ENCODE assay signal across 10 mouse cellular contexts in genomic region chr5:117133446-117134065, GRCm38 (mm10). TPM values are rescaled to one million over a fixed set of nuclear protein-coding genes. Genes with fewer than 3 reads are reported as not detected.
DNase-seq lines count a peak whose midpoint lies in the region; ATAC-seq lines count a peak whose summit lies in the region.
"Had no signal": no experiment of that assay in that cellular context is flagged by ENCODE, and none has a peak within 500 bp of the region (broad histone marks: within the 10 kb centered on the region; RNA-seq: fewer than 3 reads in every experiment).

No protein-coding gene starts in this region.

- H3K4me1 ChIP-seq in hindbrain, embryonic 10.5 days (replicated peaks): peaks cover 24% of the 10 kb centered on the region
- peaks cover 2% of the 10 kb centered on the region; the same call in 1 of the 2 replicates for H3K4me1 ChIP-seq in hindbrain, embryonic 11.5 days (replicated peaks; ENCODE audit: control insufficient read depth, insufficient read depth, low read length)
- H3K4me1 ChIP-seq in intestine, embryonic 15.5 days (replicated peaks): peaks cover 24% of the 10 kb centered on the region
- H3K4me1 ChIP-seq in megakaryocyte, embryonic 14.5 days: peaks cover 70% of the 10 kb centered on the region

- no peaks in the 10 kb centered on the region for H3K27me3 ChIP-seq in hindbrain, embryonic 10.5 days (ENCODE audit: insufficient read depth, poor library complexity, severe bottlenecking)
- H3K27me3 ChIP-seq in hindbrain, embryonic 11.5 days (ENCODE audit: control insufficient read depth, insufficient read depth, low read length): no peaks in the 10 kb centered on the region
- H3K27me3 ChIP-seq in intestine, embryonic 15.5 days (replicated peaks): no peaks in the 10 kb centered on the region
- no peaks in the 10 kb centered on the region for H3K27me3 ChIP-seq in megakaryocyte, embryonic 14.5 days (replicated peaks)
- H3K27me3 ChIP-seq: neural tube, embryonic 15.5 days; Patski had no signal

- 86% methylated on average over 17 of the region's 17 CpGs for WGBS in hindbrain, embryonic 10.5 days
- 86% methylated on average over 17 of the region's 17 CpGs for WGBS in hindbrain, embryonic 11.5 days
- 62% methylated on average over 17 of the region's 17 CpGs for WGBS in intestine, embryonic 15.5 days

- no peaks in the 10 kb centered on the region for H3K9me3 ChIP-seq in hindbrain, embryonic 10.5 days
- no peaks in the 10 kb centered on the region for H3K9me3 ChIP-seq in hindbrain, embryonic 11.5 days (ENCODE audit: control insufficient read depth, low read length)
- no peaks in the 10 kb centered on the region for H3K9me3 ChIP-seq in intestine, embryonic 15.5 days
- no peaks in the 10 kb centered on the region for H3K9me3 ChIP-seq in megakaryocyte, embryonic 14.5 days
- H3K9me3 ChIP-seq: neural tube, embryonic 15.5 days had no signal

- no peak overlapping the region for H3K4me2 ChIP-seq in hindbrain, embryonic 11.5 days (replicated peaks; ENCODE audit: low read depth, low read length)
- H3K4me2 ChIP-seq in intestine, embryonic 15.5 days (replicated peaks): peak overlapping the region; percentile 42
- H3K4me2 ChIP-seq: neural tube, embryonic 15.5 days had no signal

- peak overlapping the region; percentile 3; the same call in 1 of the 2 replicates for H3K27ac ChIP-seq in hindbrain, embryonic 10.5 days
- no peak overlapping the region for H3K27ac ChIP-seq in hindbrain, embryonic 11.5 days (ENCODE audit: low read depth, low read length)
- H3K27ac ChIP-seq in intestine, embryonic 15.5 days: peak overlapping the region; percentile 79
- H3K27ac ChIP-seq: neural tube, embryonic 15.5 days had no signal

- DNase-seq in hindbrain, embryonic 10.5 days (ENCODE audit: low spot score): no peak
- DNase-seq in hindbrain, embryonic 11.5 days (ENCODE audit: low spot score): no peak
- DNase-seq in thymus, postnatal 4 days: peak; percentile 86
- DNase-seq in urinary bladder, postnatal 25 days (ENCODE audit: low spot score): no peak
- no peak for DNase-seq in cerebellum, adult 11-12 months
- DNase-seq in cerebellum, adult 8-10 months: no peak

- H3K4me3 ChIP-seq in hindbrain, embryonic 10.5 days: no peak overlapping the region
- no peak overlapping the region for H3K4me3 ChIP-seq in hindbrain, embryonic 11.5 days (ENCODE audit: low read depth, low read length)
- peak overlapping the region; percentile 3 for H3K4me3 ChIP-seq in intestine, embryonic 15.5 days (replicated peaks)
- H3K4me3 ChIP-seq in megakaryocyte, embryonic 14.5 days (replicated peaks): peak overlapping the region; percentile 96
- H3K4me3 ChIP-seq: neural tube, embryonic 15.5 days had no signal

- no peak for ATAC-seq in hindbrain, embryonic 11.5 days (ENCODE audit: low FRiP score)
- peak; percentile 62 for ATAC-seq in intestine, embryonic 15.5 days

- no peak overlapping the region for H3K9ac ChIP-seq in hindbrain, embryonic 11.5 days (ENCODE audit: low read depth, low read length)
- no peak overlapping the region for H3K9ac ChIP-seq in intestine, embryonic 15.5 days
- H3K9ac ChIP-seq: neural tube, embryonic 15.5 days had no signal

- H3K36me3 ChIP-seq in hindbrain, embryonic 10.5 days: no peaks in the 10 kb centered on the region
- H3K36me3 ChIP-seq in hindbrain, embryonic 11.5 days (ENCODE audit: control insufficient read depth, insufficient read depth, low read length): no peaks in the 10 kb centered on the region
- no peaks in the 10 kb centered on the region for H3K36me3 ChIP-seq in intestine, embryonic 15.5 days
- peaks cover 52% of the 10 kb centered on the region for H3K36me3 ChIP-seq in megakaryocyte, embryonic 14.5 days (replicated peaks; ENCODE audit: low read length)
- H3K36me3 ChIP-seq: neural tube, embryonic 15.5 days had no signal

RNA-seq across cellular contexts. Expression of gene Taok3, which starts 13.6 kb away (rescaled TPM):
- 10.4 and 16.4 TPM in 2 replicates for polyA plus RNA-seq in hindbrain, embryonic 10.5 days (2016; fragmentation: Nextera tagmentation; extraction: Ambion mirVana)
- 21.7 and 26.1 TPM in 2 replicates for polyA plus RNA-seq in hindbrain, embryonic 11.5 days (2014; fragmentation: Nextera tagmentation; extraction: Ambion mirVana)
- polyA plus RNA-seq in intestine, embryonic 15.5 days (2015; fragmentation: Nextera tagmentation; extraction: Ambion mirVana): 44.9 and 45.0 TPM in 2 replicates
- polyA plus RNA-seq in megakaryocyte, embryonic 14.5 days (2012; ENCODE audit: insufficient read depth, low replicate concordance): 75.0 and 157 TPM in 2 replicates

RNA-seq across cellular contexts. Expression of gene Suds3, which starts 17.6 kb away (rescaled TPM):
- polyA plus RNA-seq in hindbrain, embryonic 10.5 days (2016; fragmentation: Nextera tagmentation; extraction: Ambion mirVana): 79.1 and 90.4 TPM in 2 replicates
- polyA plus RNA-seq in hindbrain, embryonic 11.5 days (2014; fragmentation: Nextera tagmentation; extraction: Ambion mirVana): 48.0 and 54.2 TPM in 2 replicates
- 72.7 and 73.7 TPM in 2 replicates for polyA plus RNA-seq in intestine, embryonic 15.5 days (2015; fragmentation: Nextera tagmentation; extraction: Ambion mirVana)
- polyA plus RNA-seq in megakaryocyte, embryonic 14.5 days (2012; ENCODE audit: insufficient read depth, low replicate concordance): 37.1 and 38.0 TPM in 2 replicates

Comparison
In these comparisons a context has a peak if more than half of its experiments do, and no peak if none do; other contexts are left out.
1. H3K4me3 ChIP-seq: peak in intestine, embryonic 15.5 days (single experiment) and megakaryocyte, embryonic 14.5 days (single experiment); none in hindbrain, embryonic 10.5 days (single experiment) and hindbrain, embryonic 11.5 days (single experiment).